Mouse (Mus musculus) cerebellum, adult 2 months (tissue): ENCODE data around the gene Pisd.

ENCODE experiments used
- CTCF ChIP-seq: fragments of 200-500 bp; IDR thresholded peaks from 2 replicates; pipeline ENCODE4 v1.5.1; 2011; ENCODE audit warnings: low read depth, mild to moderate bottlenecking, control low read depth, low read length, moderate library complexity, borderline replicate concordance; ENCODE audit not compliant: insufficient read depth
- POLR2A ChIP-seq: fragments of 200-500 bp; IDR thresholded peaks from 2 replicates; pipeline ENCODE4 v1.6.1; 2011; ENCODE audit warnings: low read length, control low read depth, borderline replicate concordance; ENCODE audit not compliant: insufficient read depth

- no peak for TF ChIP-seq POLR2A
- TF ChIP-seq CTCF = no peak
Observed at GRCm38 (mm10) chr5:32820471-32820870, 35.0 kb upstream of the Pisd start.
